Mouse (Mus musculus) bone marrow, adult 2 months (tissue): Measurements from ENCODE around the gene Smpd4.

ENCODE experiments used
- CTCF ChIP-seq: fragments of 200-500 bp; IDR thresholded peaks from 2 replicates; pipeline ENCODE4 v1.5.1; 2011; ENCODE audit warnings: low read length, control low read depth; ENCODE audit not compliant: control insufficient read depth, insufficient read depth
- POLR2A ChIP-seq: fragments of 200-500 bp; IDR thresholded peaks from 2 replicates; pipeline ENCODE4 v1.6.1; 2011; ENCODE audit warnings: low read depth, mild to moderate bottlenecking, control low read depth, low read length, borderline replicate concordance; ENCODE audit not compliant: control insufficient read depth

- no peak for TF ChIP-seq POLR2A
- TF ChIP-seq CTCF, result no peak
Measured at GRCm38 (mm10) chr16:17605684-17606083, 13.5 kb upstream of the Smpd4 start.
